ENCODE assay signal across 8 mouse cellular contexts in genomic region chr11:40694311-40695087, GRCm38 (mm10). TPM values are rescaled to one million over a fixed set of nuclear protein-coding genes. Genes with fewer than 3 reads are reported as not detected.
A peak's percentile ranks its signal among the peaks of the same experiment; 100 is the strongest.
DNase-seq lines count a peak whose midpoint lies in the region; ATAC-seq lines count a peak whose summit lies in the region.

No protein-coding gene starts in this region.

- peak; percentile 81 for DNase-seq in WW6 (ENCODE audit: low read depth, low spot score)
- peak; percentile 84 for DNase-seq in cerebellum, adult 9-11 months
- DNase-seq in frontal cortex, postnatal 36 days (ENCODE audit: low spot score in 2 of 2), result peak; percentile 35 to 73
- DNase-seq in left cerebral cortex, adult 8-10 months (ENCODE audit: low spot score in 2 of 2), result peak; percentile 26 to 35
- DNase-seq in right cerebral cortex, postnatal 25 days, result peak; percentile 42

- peaks cover 37% of the 10 kb centered on the region for H3K4me1 ChIP-seq in hindbrain, embryonic 15.5 days (replicated peaks)
- H3K4me1 ChIP-seq in megakaryocyte, embryonic 14.5 days, result peaks cover 39% of the 10 kb centered on the region

- H3K27me3 ChIP-seq in hindbrain, embryonic 15.5 days, result no peaks in the 10 kb centered on the region
- no peaks in the 10 kb centered on the region for H3K27me3 ChIP-seq in megakaryocyte, embryonic 14.5 days (replicated peaks)

- under 1% methylated on average over 31 of the region's 31 CpGs for WGBS in hindbrain, embryonic 15.5 days

- no peaks in the 10 kb centered on the region for H3K9me3 ChIP-seq in hindbrain, embryonic 15.5 days
- H3K9me3 ChIP-seq in megakaryocyte, embryonic 14.5 days, result peaks cover 1% of the 10 kb centered on the region

- peak overlapping the region; percentile 98 for H3K4me2 ChIP-seq in hindbrain, embryonic 15.5 days

- H3K27ac ChIP-seq in hindbrain, embryonic 15.5 days (replicated peaks), result peak overlapping the region; percentile 88

- H3K9ac ChIP-seq in hindbrain, embryonic 15.5 days, result peak overlapping the region; percentile 63

- H3K36me3 ChIP-seq in hindbrain, embryonic 15.5 days, result no peaks in the 10 kb centered on the region
- peaks cover 10% of the 10 kb centered on the region for H3K36me3 ChIP-seq in megakaryocyte, embryonic 14.5 days (replicated peaks; ENCODE audit: low read length)

- ATAC-seq in hindbrain, embryonic 15.5 days (ENCODE audit: low FRiP score, low read depth), result peak; percentile 47
- no peak for ATAC-seq in erythroid progenitor cell, adult 5-6 weeks (replicated peaks; ENCODE audit: low FRiP score, poor library complexity, severe bottlenecking)

- peak overlapping the region; percentile 70 for H3K4me3 ChIP-seq in hindbrain, embryonic 15.5 days
- peak overlapping the region; percentile 94 for H3K4me3 ChIP-seq in megakaryocyte, embryonic 14.5 days (replicated peaks)

RNA-seq across cellular contexts. Expression of gene Mat2b, which starts 0.5 kb away (rescaled TPM):
- polyA plus RNA-seq in hindbrain, embryonic 15.5 days (2015; fragmentation: Nextera tagmentation; extraction: Ambion mirVana), result 55.8 and 58.2 TPM in 2 replicates
- total RNA-seq in left cerebral cortex, adult 8-10 months (2022), result 100 to 1,000 TPM; 149 to 173 (median 160) TPM
- polyA plus RNA-seq in megakaryocyte, embryonic 14.5 days (2012; ENCODE audit: insufficient read depth, low replicate concordance), result 2.9 and 31.2 TPM in 2 replicates
- 50.7 and 61.6 TPM in 2 replicates for total RNA-seq in erythroid progenitor cell, adult 5-6 weeks (2015; ENCODE audit: low replicate concordance)
- 42.7 and 49.0 TPM in 2 replicates for total RNA-seq in erythroid progenitor cell, adult 5-6 weeks (2017; ENCODE audit: low replicate concordance)

RNA-seq across cellular contexts. Expression of gene Hmmr, which starts 38.7 kb away (rescaled TPM):
- 8.1 and 9.4 TPM in 2 replicates for polyA plus RNA-seq in hindbrain, embryonic 15.5 days (2015; fragmentation: Nextera tagmentation; extraction: Ambion mirVana)
- under 1 TPM; 0.32 to 0.49 (median 0.42) TPM for total RNA-seq in left cerebral cortex, adult 8-10 months (2022)
- 0.56 and 2.2 TPM in 2 replicates for polyA plus RNA-seq in megakaryocyte, embryonic 14.5 days (2012; ENCODE audit: insufficient read depth, low replicate concordance)
- total RNA-seq in erythroid progenitor cell, adult 5-6 weeks (2015; ENCODE audit: low replicate concordance), result 302 and 312 TPM in 2 replicates
- 397 and 477 TPM in 2 replicates for total RNA-seq in erythroid progenitor cell, adult 5-6 weeks (2017; ENCODE audit: low replicate concordance)

RNA-seq across cellular contexts. Expression of gene Nudcd2, which starts 39.0 kb away (rescaled TPM):
- polyA plus RNA-seq in hindbrain, embryonic 15.5 days (2015; fragmentation: Nextera tagmentation; extraction: Ambion mirVana), result 60.3 and 65.9 TPM in 2 replicates
- 10 to 100 TPM; 15.9 to 22.0 (median 18.8) TPM for total RNA-seq in left cerebral cortex, adult 8-10 months (2022)
- polyA plus RNA-seq in megakaryocyte, embryonic 14.5 days (2012; ENCODE audit: insufficient read depth, low replicate concordance), result 10.3 and 35.3 TPM in 2 replicates
- 59.5 and 60.5 TPM in 2 replicates for total RNA-seq in erythroid progenitor cell, adult 5-6 weeks (2015; ENCODE audit: low replicate concordance)
- total RNA-seq in erythroid progenitor cell, adult 5-6 weeks (2017; ENCODE audit: low replicate concordance), result 97.0 and 126 TPM in 2 replicates

Comparison
In these comparisons a context has a peak if more than half of its experiments do, and no peak if none do; other contexts are left out.
1. DNase-seq: peak in every context shown above with its lines; median percentile 84 in cerebellum, adult 9-11 months; 81 in WW6; 54 in frontal cortex, postnatal 36 days; 42 in right cerebral cortex, postnatal 25 days; 30 in left cerebral cortex, adult 8-10 months.
2. RNA of gene Hmmr, which starts 38.7 kb away (total RNA-seq): 302 to 477 TPM in erythroid progenitor cell, adult 5-6 weeks; 0.32 to 0.49 TPM in left cerebral cortex, adult 8-10 months; every median in the first group is over 100 times any median in the second.